Mouse (Mus musculus) neural tube, embryonic 14.5 days (tissue): Measurements from ENCODE around the gene Cnot6. TPM values are rescaled to one million over a fixed set of nuclear protein-coding genes. Genes with fewer than 3 reads are reported as not detected.

Experiments
- ATAC-seq: fragments of 200-750 bp; cut with Nextera tagmentation; 2 replicates; pipeline ENCODE4 v1.8.0; 2017; ENCODE audit warnings: low read depth, mild to moderate bottlenecking, moderate TSS enrichment, moderate library complexity
- H3K27ac ChIP-seq: fragments of 300-500 bp; sonication (generic); 2 replicates; pipeline ENCODE4 v1.5.1; 2014; ENCODE audit warnings: low read depth, mild to moderate bottlenecking, control low read depth, low read length, moderate library complexity, mixed read lengths
- H3K27me3 ChIP-seq: fragments of 300-500 bp; sonication (generic); 2 replicates; pipeline ENCODE4 v1.6.1; 2014; ENCODE audit warnings: low read length; ENCODE audit not compliant: control insufficient read depth, insufficient read depth
- H3K36me3 ChIP-seq: fragments of 300-500 bp; sonication (generic); 2 replicates; pipeline ENCODE4 v1.6.1; 2014; ENCODE audit warnings: low read length, mixed read lengths; ENCODE audit not compliant: control insufficient read depth, insufficient read depth
- H3K4me1 ChIP-seq: fragments of 300-500 bp; sonication (generic); 2 replicates; pipeline ENCODE4 v1.6.1; 2014; ENCODE audit warnings: low read length; ENCODE audit not compliant: control insufficient read depth, insufficient read depth
- H3K4me2 ChIP-seq: fragments of 300-500 bp; sonication (generic); 2 replicates; pipeline ENCODE4 v1.6.1; 2014; ENCODE audit warnings: mild to moderate bottlenecking, low read depth, low read length, control low read depth
- H3K4me3 ChIP-seq: fragments of 300-500 bp; sonication (generic); 2 replicates; pipeline ENCODE4 v1.5.1; 2014; ENCODE audit warnings: low read depth, low read length, control low read depth, mixed read lengths
- H3K9ac ChIP-seq: fragments of 300-500 bp; sonication (generic); replicated peaks from 2 replicates; pipeline ENCODE4 v1.6.1; 2014; ENCODE audit warnings: low read depth, mild to moderate bottlenecking, control low read depth, low read length, mixed read lengths
- H3K9me3 ChIP-seq: fragments of 300-500 bp; sonication (generic); 2 replicates; pipeline ENCODE4 v1.6.1; 2016; ENCODE audit warnings: low read length; ENCODE audit not compliant: control insufficient read depth
- WGBS: fragments of 180-500 bp; shearing (Covaris S2); extraction: QIAGEN DNeasy Blood & Tissue Kit; methylation state at CpG from one replicate; pipeline ENCODE4 v1.1.7; 2014; 5-methylcytosine and 5-hydroxymethylcytosine counted together
- polyA plus RNA-seq: library from polyadenylated mRNA; unstranded; fragments of >200 nt; fragmentation: Nextera tagmentation; extraction: Ambion mirVana; gene quantifications from 2 replicates; pipeline ENCODE4 v1.2.1, GENCODE M21; 2014

Cnot6 gene
- polyA plus RNA-seq, 1 experiment from 2014 or later, result 38.6 TPM

DNA sequence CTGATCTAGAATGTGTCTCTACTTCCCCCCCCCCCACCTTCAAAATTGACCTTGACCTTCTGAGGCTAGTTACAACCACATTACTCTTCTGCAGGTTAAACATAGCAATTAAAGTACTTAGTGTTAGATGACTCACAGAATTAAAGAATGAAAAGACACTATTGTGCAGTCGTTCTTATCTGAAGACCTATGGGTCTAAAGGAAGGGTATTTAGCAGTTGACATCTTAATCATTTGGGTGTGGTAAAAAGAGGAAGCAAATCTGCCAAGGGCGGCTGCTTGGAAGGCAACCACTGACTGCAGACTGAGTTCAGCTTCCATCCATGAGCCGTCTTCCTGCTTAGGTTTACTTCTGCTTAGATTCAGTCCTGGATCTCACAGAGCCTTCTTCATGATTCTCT lies 27.3 kb upstream of the Cnot6 start:
- H3K9me3 ChIP-seq, result no peaks in the 10 kb centered on the region
- H3K36me3 ChIP-seq, result no peaks in the 10 kb centered on the region
- H3K27me3 ChIP-seq, result no peaks in the 10 kb centered on the region
- no peak overlapping the region for H3K27ac ChIP-seq
- H3K9ac ChIP-seq, result no peak overlapping the region
- H3K4me2 ChIP-seq, result no peak overlapping the region
- no peak for ATAC-seq
- H3K4me3 ChIP-seq, result no peak overlapping the region
- H3K4me1 ChIP-seq, result no peaks in the 10 kb centered on the region
- WGBS, result 82% methylated on average over 3 of the region's 3 CpGs

DNA sequence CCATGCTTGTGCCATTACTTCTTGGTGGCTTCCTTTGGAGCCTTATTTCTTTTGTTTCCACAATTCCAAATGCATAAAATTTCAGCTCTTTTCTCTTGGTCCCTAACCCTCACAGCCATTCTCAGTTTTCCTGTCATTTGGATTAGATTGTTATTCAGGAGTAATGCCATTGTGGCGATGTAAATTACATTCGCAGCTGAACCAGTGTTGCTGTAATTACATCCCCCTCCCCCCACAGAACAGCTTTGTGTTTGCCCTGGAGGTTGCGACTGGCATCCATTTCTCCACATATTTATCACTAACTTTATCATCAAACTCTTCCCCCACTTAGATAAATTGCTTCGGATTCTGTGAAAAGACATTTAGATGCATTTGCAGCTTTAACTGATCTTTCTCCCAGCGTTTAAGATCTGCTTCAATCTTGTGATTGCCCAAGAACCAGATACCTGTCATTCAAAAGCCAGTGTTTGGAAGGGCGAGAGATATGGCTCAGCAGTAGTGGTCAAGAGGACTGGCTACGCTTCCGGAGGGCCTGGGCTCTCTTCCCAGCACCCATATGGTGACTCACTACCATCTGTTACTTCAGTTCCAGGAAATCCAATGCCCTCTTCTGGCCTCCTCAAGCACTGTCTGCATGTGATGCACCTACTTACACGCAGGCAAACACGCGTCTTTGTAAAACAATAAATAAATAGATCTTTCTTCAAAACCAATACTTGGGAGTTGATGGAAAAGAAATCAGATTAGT lies 26.3 kb upstream of the Cnot6 start:
- Histone ChIP-seq H3K27me3 (no peaks in the 10 kb centered on the region), H3K36me3 (no peaks in the 10 kb centered on the region), H3K9ac (no peak overlapping the region), H3K4me1 (no peaks in the 10 kb centered on the region), H3K9me3 (no peaks in the 10 kb centered on the region), H3K4me2 (no peak overlapping the region), H3K27ac (no peak overlapping the region), H3K4me3 (no peak overlapping the region)
- no peak for ATAC-seq
- 63% methylated on average over 11 of the region's 11 CpGs for WGBS

DNA sequence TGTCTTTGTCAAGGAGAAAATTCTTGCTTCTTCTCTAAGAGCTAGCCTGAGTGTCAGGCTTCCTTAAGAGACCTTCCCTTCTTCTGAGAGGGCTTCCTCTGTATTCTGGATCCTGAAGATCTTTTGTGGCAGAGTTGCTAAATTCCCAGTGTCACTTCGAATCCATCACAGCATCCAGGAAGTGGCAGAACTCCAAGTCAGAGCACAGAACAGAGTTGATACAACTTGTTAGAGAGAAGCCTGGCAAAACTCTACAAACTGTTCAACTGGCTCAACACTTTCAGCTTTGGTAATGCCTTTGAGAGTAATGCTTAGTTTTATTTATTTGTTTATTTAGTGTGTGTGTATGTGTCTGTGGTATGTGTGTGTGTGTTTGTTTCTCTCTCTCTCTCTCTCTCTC lies 25.1 kb upstream of the Cnot6 start:
- H3K9me3 ChIP-seq, result no peaks in the 10 kb centered on the region
- no peaks in the 10 kb centered on the region for H3K27me3 ChIP-seq
- H3K4me2 ChIP-seq, result no peak overlapping the region
- H3K9ac ChIP-seq, result no peak overlapping the region
- H3K4me1 ChIP-seq, result no peaks in the 10 kb centered on the region
- no peak overlapping the region for H3K4me3 ChIP-seq
- no peak for ATAC-seq
- WGBS, result 61% methylated on average over 1 of the region's 1 CpGs
- no peaks in the 10 kb centered on the region for H3K36me3 ChIP-seq
- H3K27ac ChIP-seq, result no peak overlapping the region

DNA sequence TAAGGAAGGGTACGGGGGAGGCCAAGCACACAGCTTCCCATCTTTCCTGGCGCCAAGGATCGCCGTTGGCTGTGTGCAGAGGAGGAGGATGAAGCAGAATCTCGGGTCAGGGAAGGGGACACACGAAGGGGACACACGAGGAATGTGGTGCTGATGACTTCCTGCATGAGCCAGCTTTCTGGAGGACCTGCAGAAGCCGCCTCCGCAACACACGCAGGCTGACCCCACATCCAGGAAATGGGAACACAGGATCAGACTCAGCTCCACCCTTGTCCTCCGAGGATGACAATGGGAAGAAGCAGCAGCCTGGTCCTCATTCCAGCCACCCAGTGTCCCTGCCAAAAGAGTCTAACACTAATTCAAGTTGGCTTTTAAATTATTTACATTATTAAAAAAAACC lies 22.2 kb upstream of the Cnot6 start:
- Histone ChIP-seq H3K27ac (no peak overlapping the region), H3K27me3 (no peaks in the 10 kb centered on the region), H3K4me2 (no peak overlapping the region), H3K9ac (no peak overlapping the region), H3K4me1 (no peaks in the 10 kb centered on the region), H3K4me3 (no peak overlapping the region), H3K9me3 (no peaks in the 10 kb centered on the region), H3K36me3 (no peaks in the 10 kb centered on the region)
- 88% methylated on average over 11 of the region's 11 CpGs for WGBS
- no peak for ATAC-seq

DNA sequence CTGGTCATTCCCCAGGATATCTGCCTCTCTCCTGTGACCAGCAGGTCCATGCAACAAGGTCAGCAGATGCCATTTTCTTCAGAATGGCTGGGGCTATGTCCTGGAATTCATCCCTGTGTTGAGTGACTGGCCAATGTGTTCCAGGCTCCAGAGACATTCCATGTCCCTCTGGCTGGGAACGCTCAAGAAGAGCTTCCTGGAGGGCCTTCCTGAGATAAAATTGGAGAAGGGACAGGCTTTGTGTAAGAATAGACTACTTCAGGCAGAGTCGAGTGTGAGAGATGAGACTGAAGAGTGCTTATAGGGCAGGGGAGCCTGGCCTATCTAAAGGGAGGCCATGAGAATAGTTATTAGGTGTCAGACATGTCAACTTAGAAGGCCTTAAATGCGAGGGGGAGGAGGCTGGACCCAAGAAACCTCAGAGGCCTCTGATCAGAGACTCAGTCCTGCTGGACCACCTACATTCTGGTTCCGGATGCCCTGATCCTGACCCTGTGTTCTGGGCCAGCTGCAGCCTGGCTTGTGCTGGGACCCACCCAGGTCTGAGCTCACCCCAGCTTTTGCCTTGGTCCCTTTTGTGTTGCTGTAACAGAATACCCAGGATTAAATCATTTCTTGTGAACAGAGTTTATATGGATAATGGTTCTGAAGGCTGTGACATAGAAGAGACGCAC lies 17.9 kb upstream of the Cnot6 start:
- Histone ChIP-seq H3K27ac (no peak overlapping the region), H3K4me3 (no peak overlapping the region), H3K4me1 (no peaks in the 10 kb centered on the region), H3K27me3 (no peaks in the 10 kb centered on the region), H3K9me3 (no peaks in the 10 kb centered on the region), H3K9ac (no peak overlapping the region), H3K4me2 (no peak overlapping the region), H3K36me3 (no peaks in the 10 kb centered on the region)
- ATAC-seq, result no peak
- WGBS, result 94% methylated on average over 5 of the region's 5 CpGs

DNA sequence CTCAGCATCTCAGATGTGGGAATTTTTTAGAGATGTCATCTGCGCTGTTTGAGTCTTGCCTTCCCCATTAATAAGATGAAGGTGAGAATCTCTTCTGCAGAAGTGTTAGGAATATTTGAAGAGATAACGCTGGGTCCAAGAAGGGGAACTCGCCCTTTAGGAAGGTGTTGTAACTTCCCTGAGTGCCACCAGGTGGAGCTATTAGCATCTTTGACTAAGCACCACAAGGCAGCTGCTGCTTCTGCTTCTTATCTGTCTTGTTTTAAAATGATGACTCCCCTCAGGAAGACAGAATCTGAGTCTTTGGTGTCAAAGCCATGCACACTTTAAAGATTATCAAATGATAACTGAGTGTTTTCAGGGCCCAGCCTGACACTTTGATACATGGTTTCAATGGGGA lies 15.4 kb upstream of the Cnot6 start:
- Histone ChIP-seq H3K4me2 (no peak overlapping the region), H3K4me1 (no peaks in the 10 kb centered on the region), H3K36me3 (no peaks in the 10 kb centered on the region), H3K27me3 (no peaks in the 10 kb centered on the region), H3K9me3 (no peaks in the 10 kb centered on the region), H3K27ac (no peak overlapping the region), H3K9ac (no peak overlapping the region), H3K4me3 (no peak overlapping the region)
- WGBS, result 17% methylated on average over 3 of the region's 3 CpGs
- peak; percentile 71; the same call in 1 of the 2 replicates for ATAC-seq

DNA sequence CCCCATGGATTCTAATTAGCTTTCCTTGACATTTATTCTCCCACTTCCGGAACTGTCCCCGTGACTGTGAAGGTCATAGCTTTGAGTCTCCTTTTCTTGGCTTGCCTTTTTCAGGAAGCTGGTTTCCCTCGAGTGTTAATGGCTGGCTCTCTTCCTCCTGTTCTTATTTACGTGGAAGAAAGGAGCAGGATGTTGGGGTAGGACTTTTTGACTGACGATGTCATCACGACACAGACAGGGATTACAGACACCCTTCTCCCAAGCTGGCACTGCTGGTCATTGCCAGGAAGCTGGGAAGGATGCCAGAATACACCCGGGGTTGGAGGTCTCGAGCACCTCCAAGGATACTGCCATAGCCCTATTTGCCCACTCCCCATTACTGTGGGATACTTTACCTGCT lies 14.3 kb upstream of the Cnot6 start:
- no peaks in the 10 kb centered on the region for H3K4me1 ChIP-seq
- no peaks in the 10 kb centered on the region for H3K36me3 ChIP-seq
- H3K4me2 ChIP-seq, result no peak overlapping the region
- no peak overlapping the region for H3K27ac ChIP-seq
- 74% methylated on average over 8 of the region's 8 CpGs for WGBS
- ATAC-seq, result no peak
- no peak overlapping the region for H3K4me3 ChIP-seq
- no peaks in the 10 kb centered on the region for H3K27me3 ChIP-seq
- H3K9me3 ChIP-seq, result no peaks in the 10 kb centered on the region
- no peak overlapping the region; the same call in 1 of the 2 replicates for H3K9ac ChIP-seq

DNA sequence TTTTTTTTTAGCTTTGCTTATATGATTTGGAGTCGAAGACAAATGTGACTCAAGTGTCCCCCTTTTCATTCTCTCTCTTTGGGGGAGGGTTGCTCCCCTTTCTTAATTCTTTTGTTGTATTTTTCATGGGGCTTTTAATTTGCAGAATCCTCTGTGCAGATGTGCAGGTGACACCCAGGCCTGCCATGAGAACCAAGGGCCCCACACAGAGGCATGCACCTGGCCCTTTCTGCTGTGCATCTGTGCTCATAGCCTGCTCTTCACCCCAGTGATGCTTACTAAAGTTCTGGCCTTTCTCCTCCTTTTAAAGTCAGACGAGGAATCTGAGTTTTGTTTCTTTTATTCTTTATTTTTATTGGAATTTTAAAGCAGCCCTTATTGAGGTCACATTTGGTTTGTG lies 12.2 kb upstream of the Cnot6 start:
- H3K4me2 ChIP-seq, result no peak overlapping the region
- no peak overlapping the region for H3K9ac ChIP-seq
- no peak overlapping the region for H3K27ac ChIP-seq
- H3K36me3 ChIP-seq, result no peaks in the 10 kb centered on the region
- H3K4me3 ChIP-seq, result no peak overlapping the region
- H3K4me1 ChIP-seq, result no peaks in the 10 kb centered on the region
- no peak for ATAC-seq
- H3K9me3 ChIP-seq, result no peaks in the 10 kb centered on the region
- 75% methylated on average over 2 of the region's 2 CpGs for WGBS
- no peaks in the 10 kb centered on the region for H3K27me3 ChIP-seq

DNA sequence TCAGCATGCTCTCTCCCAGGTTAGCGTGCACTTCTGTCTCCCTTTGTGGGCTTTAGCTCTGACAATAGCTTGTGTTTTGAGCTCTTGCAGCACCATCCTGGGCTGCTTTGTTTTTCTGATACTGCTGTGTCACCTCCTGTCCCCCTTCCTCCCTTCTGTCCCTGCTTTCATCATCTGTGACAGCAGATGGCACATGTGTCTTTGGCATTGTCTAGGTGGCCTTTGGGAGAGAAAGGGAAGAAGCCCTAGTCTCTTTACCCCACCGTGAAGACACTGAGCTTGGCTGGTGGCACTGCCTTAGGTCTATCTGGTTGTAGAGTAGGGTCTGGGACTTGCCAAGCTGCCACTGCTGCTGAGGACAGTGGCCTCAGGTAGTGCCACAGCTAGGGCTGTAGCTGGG lies 10.8 kb upstream of the Cnot6 start:
- no peaks in the 10 kb centered on the region for H3K27me3 ChIP-seq
- H3K4me1 ChIP-seq, result no peaks in the 10 kb centered on the region
- no peaks in the 10 kb centered on the region for H3K9me3 ChIP-seq
- no peak for ATAC-seq
- no peak overlapping the region for H3K9ac ChIP-seq
- no peak overlapping the region for H3K27ac ChIP-seq
- H3K36me3 ChIP-seq, result no peaks in the 10 kb centered on the region
- 50% methylated on average over 2 of the region's 2 CpGs for WGBS
- H3K4me3 ChIP-seq, result no peak overlapping the region
- H3K4me2 ChIP-seq, result no peak overlapping the region
